Mouse (Mus musculus) bone marrow, adult 2 months (tissue): Measurements from ENCODE around the gene Hoxc5. TPM values are rescaled to one million over a fixed set of nuclear protein-coding genes. Genes with fewer than 3 reads are reported as not detected.

Experiments used
- H3K27ac ChIP-seq: fragments of 200-500 bp; 2 replicates; pipeline ENCODE4 v1.5.1; 2012; ENCODE audit warnings: low read depth, mild to moderate bottlenecking, control low read depth, inconsistent platforms, low read length; ENCODE audit not compliant: control insufficient read depth, poor library complexity, insufficient read depth
- H3K4me1 ChIP-seq: fragments of 200-500 bp; 2 replicates; pipeline ENCODE4 v1.6.1; 2011; ENCODE audit warnings: low read length; ENCODE audit not compliant: control insufficient read depth, insufficient read depth
- H3K4me3 ChIP-seq: fragments of 200-500 bp; replicated peaks from 2 replicates; pipeline ENCODE3; 2011; ENCODE audit warnings: mild to moderate bottlenecking, low read depth, low read length, control low read depth; ENCODE audit not compliant: control insufficient read depth
- CTCF ChIP-seq: fragments of 200-500 bp; IDR thresholded peaks from 2 replicates; pipeline ENCODE4 v1.5.1; 2011; ENCODE audit warnings: low read length, control low read depth; ENCODE audit not compliant: control insufficient read depth, insufficient read depth
- POLR2A ChIP-seq: fragments of 200-500 bp; IDR thresholded peaks from 2 replicates; pipeline ENCODE4 v1.6.1; 2011; ENCODE audit warnings: low read depth, mild to moderate bottlenecking, control low read depth, low read length, borderline replicate concordance; ENCODE audit not compliant: control insufficient read depth
- WGBS: fragments of 180-500 bp; shearing (Covaris S2); methylation state at CpG from one replicate; pipeline ENCODE4 v1.1.7; 2018; 5-methylcytosine and 5-hydroxymethylcytosine counted together
- polyA plus RNA-seq: library from polyadenylated mRNA; stranded (reverse); fragments of >200 nt; gene quantifications from 2 replicates; pipeline ENCODE4 v1.2.4, GENCODE M21; 2011; ENCODE audit warnings: low replicate concordance; ENCODE audit not compliant: missing spikeins, insufficient read depth, insufficient read length

Hoxc5 gene
- polyA plus RNA-seq, 1 experiment: 0.80 TPM

GRCm38 (mm10) chr15:102991782-102992181 lies 24.5 kb downstream of the Hoxc5 start:
- 8% methylated on average over 7 of the region's 7 CpGs for WGBS

GRCm38 (mm10) chr15:102992206-102992605 lies 25.0 kb downstream of the Hoxc5 start:
- H3K27ac ChIP-seq: no peak overlapping the region
- no peak overlapping the region for H3K4me3 ChIP-seq
- 5% methylated on average over 11 of the region's 11 CpGs for WGBS
- TF ChIP-seq CTCF: no peak
- TF ChIP-seq POLR2A: no peak
- H3K4me1 ChIP-seq: no peaks in the 10 kb centered on the region

More at GRCm38 (mm10) chr15:102991782-102992181, 24.5 kb downstream of the Hoxc5 start:
- Histone ChIP-seq H3K4me1 (no peaks in the 10 kb centered on the region), H3K27ac (no peak overlapping the region), H3K4me3 (no peak overlapping the region)
- no peak for TF ChIP-seq POLR2A
- TF ChIP-seq CTCF: no peak

- Histone ChIP-seq H3K4me3 (no peak overlapping the region), H3K4me1 (no peaks in the 10 kb centered on the region), H3K27ac (no peak overlapping the region)
- WGBS: 13% methylated on average over 3 of the region's 3 CpGs
- no peak for TF ChIP-seq CTCF
- TF ChIP-seq POLR2A: no peak
Observed at GRCm38 (mm10) chr15:102992863-102993262, 25.6 kb downstream of the Hoxc5 start.

- H3K27ac ChIP-seq: no peak overlapping the region
- no peak overlapping the region for H3K4me3 ChIP-seq
- TF ChIP-seq POLR2A (no peak), CTCF (no peak)
- 3% methylated on average over 9 of the region's 9 CpGs for WGBS
- H3K4me1 ChIP-seq: no peaks in the 10 kb centered on the region
Observed at GRCm38 (mm10) chr15:102996548-102996947, 29.3 kb downstream of the Hoxc5 start.

GRCm38 (mm10) chr15:102997431-102997830 lies 30.2 kb downstream of the Hoxc5 start:
- TF ChIP-seq CTCF (no peak), POLR2A (no peak)
- no peak overlapping the region for H3K4me3 ChIP-seq
- H3K4me1 ChIP-seq: no peaks in the 10 kb centered on the region
- H3K27ac ChIP-seq: no peak overlapping the region
- 18% methylated on average over 3 of the region's 3 CpGs for WGBS

GRCm38 (mm10) chr15:102997939-102998355 lies 30.7 kb downstream of the Hoxc5 start, which contains the start of gene Hoxc6:
Gene Hoxc6 (plus strand): TSS chr15:102998257.
- Histone ChIP-seq H3K27ac (no peak within 1 kb of the TSS), H3K4me1 (no peaks in the 10 kb centered on the region), H3K4me3 (no peak within 1 kb of the TSS)
- 6% methylated on average over 19 of the region's 19 CpGs for WGBS
- TF ChIP-seq CTCF (no peak), POLR2A (no peak)

GRCm38 (mm10) chr15:102998608-102999182 lies 31.5 kb downstream of the Hoxc5 start:
- 2% methylated on average over 19 of the region's 19 CpGs for WGBS
- TF ChIP-seq POLR2A (no peak), CTCF (no peak)

GRCm38 (mm10) chr15:102999183-102999831 lies 32.1 kb downstream of the Hoxc5 start:
- TF ChIP-seq CTCF (no peak), POLR2A (no peak)
- Histone ChIP-seq H3K4me3 (no peak overlapping the region), H3K27ac (no peak overlapping the region), H3K4me1 (no peaks in the 10 kb centered on the region)
- 3% methylated on average over 33 of the region's 33 CpGs for WGBS

More at GRCm38 (mm10) chr15:102998608-102999182, 31.5 kb downstream of the Hoxc5 start:
- Histone ChIP-seq H3K4me3 (no peak overlapping the region), H3K27ac (no peak overlapping the region), H3K4me1 (no peaks in the 10 kb centered on the region)

GRCm38 (mm10) chr15:102999955-103000354 lies 32.7 kb downstream of the Hoxc5 start:
- no peak overlapping the region for H3K4me3 ChIP-seq
- no peaks in the 10 kb centered on the region for H3K4me1 ChIP-seq
- TF ChIP-seq CTCF (no peak), POLR2A (no peak)
- WGBS: 24% methylated on average over 11 of the region's 11 CpGs
- no peak overlapping the region for H3K27ac ChIP-seq
